Mouse (Mus musculus): ENCODE data around the gene Morc2a. TPM values are rescaled to one million over a fixed set of nuclear protein-coding genes. Genes with fewer than 3 reads are reported as not detected.
A peak's percentile ranks its signal among the peaks of the same experiment; 100 is the strongest.
"Not testable (repeated sequence)": the region's sequence is repeated elsewhere in the genome, so short reads cannot be mapped to it uniquely, and the experiment has no call there.

Gene Morc2a
- polyA plus RNA-seq (2012; rRNA removed), result 15.5 and 16.0 TPM in 2 replicates

DNA sequence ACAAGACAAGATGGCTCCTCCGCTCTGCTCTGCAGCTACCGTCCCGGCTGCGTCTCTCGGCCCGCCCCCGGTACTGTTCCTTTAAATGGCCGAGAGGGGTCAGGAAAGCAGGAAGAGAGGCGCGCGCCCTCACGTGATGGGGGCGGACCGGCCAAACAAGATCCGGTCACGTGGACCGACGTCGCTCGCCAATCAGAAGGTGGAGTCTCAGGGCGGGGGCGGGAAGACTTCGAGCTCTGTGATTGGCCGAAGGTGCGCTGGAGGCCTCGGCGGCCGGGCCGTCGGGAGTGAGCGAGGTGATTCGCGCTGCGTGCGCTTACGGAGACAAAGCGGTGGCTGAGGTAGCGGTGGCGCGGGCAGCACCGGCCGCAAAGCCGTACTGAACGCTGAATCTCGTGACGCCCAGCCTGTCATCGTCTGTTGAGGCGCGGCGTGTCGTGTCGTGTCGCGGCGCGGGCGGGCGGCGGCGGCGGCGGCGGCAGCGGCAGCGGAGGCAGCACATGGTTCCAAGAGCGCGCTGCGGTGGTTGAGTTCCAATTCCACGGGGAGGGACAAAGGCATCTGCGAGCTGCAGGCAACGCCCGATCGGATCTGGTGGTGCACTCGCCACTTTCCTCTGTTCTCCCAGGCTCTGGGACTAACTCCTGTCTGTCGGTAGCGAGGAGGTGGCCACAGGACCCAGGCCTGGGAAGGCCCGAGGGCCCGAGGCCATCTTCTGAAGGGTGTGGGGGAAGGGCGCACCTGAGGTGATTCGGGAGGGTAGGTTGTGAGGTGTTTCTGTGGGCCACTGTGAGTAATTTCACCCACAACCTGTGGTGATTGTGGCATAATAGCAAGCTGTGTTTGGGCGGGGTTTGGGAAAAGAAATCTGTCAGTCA lies at the start of gene Morc2a:
Gene Morc2a (plus strand): TSS at position 228 of the 878 bp plus-strand sequence.
- TF ChIP-seq POLR2A (IDR thresholded peaks at IDR 0.05; ENCODE audit: control insufficient read depth, low read depth, low read length) (peak; percentile 92), CTCF (IDR thresholded peaks at IDR 0.05; ENCODE audit: control insufficient read depth, insufficient read depth, insufficient replicate concordance, low read depth, low read length) (no peak)
- Histone ChIP-seq H3K4me1 (ENCODE audit: control insufficient read depth, insufficient read depth, low read length) (no peaks in the 10 kb centered on the region; the same call in 1 of the 2 replicates), H3K27me3 (ENCODE audit: control insufficient read depth, insufficient read depth, low read length) (no peaks in the 10 kb centered on the region), H3K4me3 (ENCODE audit: control insufficient read depth, low read depth, low read length) (peak within 1 kb of the TSS; percentile 85), H3K36me3 (ENCODE audit: control insufficient read depth, insufficient read depth, low read length) (no peaks in the 10 kb centered on the region), H3K27ac (ENCODE audit: control insufficient read depth, insufficient read depth, low read depth, low read length) (peak within 1 kb of the TSS; percentile 93)

- not testable (repeated sequence) for H3K4me1 ChIP-seq (ENCODE audit: control insufficient read depth, insufficient read depth, low read length); H3K4me3 ChIP-seq (ENCODE audit: control insufficient read depth, low read depth, low read length); H3K36me3 ChIP-seq (ENCODE audit: control insufficient read depth, insufficient read depth, low read length); H3K27me3 ChIP-seq (ENCODE audit: control insufficient read depth, insufficient read depth, low read length); H3K27ac ChIP-seq (ENCODE audit: control insufficient read depth, insufficient read depth, low read depth, low read length)
These were observed 47.0 kb upstream of the Morc2a start for GRCm38 (mm10) chr11:3601966-3602365.

DNA sequence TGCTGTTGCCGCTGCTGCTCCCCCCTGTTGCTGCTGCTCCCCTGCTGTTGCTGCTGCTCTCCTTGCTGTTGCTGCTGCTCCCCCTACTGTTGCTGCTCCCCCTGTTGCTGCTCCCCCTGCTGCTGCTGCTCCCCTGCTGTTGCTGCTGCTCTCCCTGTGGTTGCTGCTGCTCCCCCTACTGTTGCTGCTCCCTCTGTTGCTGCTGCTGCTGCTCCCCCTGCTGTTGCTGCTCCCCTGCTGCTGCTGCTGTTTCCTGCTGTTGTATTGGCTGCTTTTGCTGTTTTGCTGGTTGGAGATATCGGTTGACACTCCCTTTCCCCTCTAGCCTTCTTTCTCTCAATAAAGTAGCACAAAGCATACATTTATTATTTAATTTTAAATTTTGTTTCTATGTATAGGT lies 46.3 kb upstream of the Morc2a start:
- not testable (repeated sequence) for H3K4me1 ChIP-seq (ENCODE audit: control insufficient read depth, insufficient read depth, low read length); H3K27ac ChIP-seq (ENCODE audit: control insufficient read depth, insufficient read depth, low read depth, low read length); H3K4me3 ChIP-seq (ENCODE audit: control insufficient read depth, low read depth, low read length); H3K27me3 ChIP-seq (ENCODE audit: control insufficient read depth, insufficient read depth, low read length); H3K36me3 ChIP-seq (ENCODE audit: control insufficient read depth, insufficient read depth, low read length)
- peak; percentile 34; the same call in 1 of the 2 replicates for TF ChIP-seq CTCF (IDR thresholded peaks at IDR 0.05; ENCODE audit: control insufficient read depth, insufficient read depth, insufficient replicate concordance, low read depth, low read length)

DNA sequence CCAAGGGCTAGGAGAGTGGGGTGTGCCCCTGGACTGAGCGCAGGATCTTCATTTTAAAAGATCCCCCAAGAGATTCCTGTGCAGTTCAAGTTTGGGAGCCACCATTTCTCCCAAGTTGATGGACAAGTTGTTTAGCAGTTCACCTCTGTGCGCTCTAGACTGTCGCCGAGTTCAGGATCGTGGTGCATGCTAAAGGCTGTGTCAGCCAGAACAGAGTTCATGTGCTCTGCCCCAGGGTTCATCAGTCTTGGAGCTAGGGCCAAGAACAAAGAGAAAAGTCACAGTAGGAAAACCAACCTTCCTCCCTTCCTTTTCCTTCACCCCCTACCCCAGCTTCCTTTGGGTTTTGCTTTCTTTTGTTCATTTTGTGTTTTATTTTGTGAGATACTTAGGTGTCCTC lies 42.5 kb upstream of the Morc2a start:
- H3K36me3 ChIP-seq (ENCODE audit: control insufficient read depth, insufficient read depth, low read length), result no peaks in the 10 kb centered on the region
- no peak for TF ChIP-seq CTCF (IDR thresholded peaks at IDR 0.05; ENCODE audit: control insufficient read depth, insufficient read depth, insufficient replicate concordance, low read depth, low read length)
- H3K4me1 ChIP-seq (ENCODE audit: control insufficient read depth, insufficient read depth, low read length), result no peaks in the 10 kb centered on the region
- no peaks in the 10 kb centered on the region for H3K27me3 ChIP-seq (ENCODE audit: control insufficient read depth, insufficient read depth, low read length)
- no peak overlapping the region for H3K27ac ChIP-seq (ENCODE audit: control insufficient read depth, insufficient read depth, low read depth, low read length)
- no peak overlapping the region for H3K4me3 ChIP-seq (ENCODE audit: control insufficient read depth, low read depth, low read length)

- no peaks in the 10 kb centered on the region for H3K36me3 ChIP-seq (ENCODE audit: control insufficient read depth, insufficient read depth, low read length)
These were observed 33.4 kb upstream of the Morc2a start for GRCm38 (mm10) chr11:3615576-3615975.

DNA sequence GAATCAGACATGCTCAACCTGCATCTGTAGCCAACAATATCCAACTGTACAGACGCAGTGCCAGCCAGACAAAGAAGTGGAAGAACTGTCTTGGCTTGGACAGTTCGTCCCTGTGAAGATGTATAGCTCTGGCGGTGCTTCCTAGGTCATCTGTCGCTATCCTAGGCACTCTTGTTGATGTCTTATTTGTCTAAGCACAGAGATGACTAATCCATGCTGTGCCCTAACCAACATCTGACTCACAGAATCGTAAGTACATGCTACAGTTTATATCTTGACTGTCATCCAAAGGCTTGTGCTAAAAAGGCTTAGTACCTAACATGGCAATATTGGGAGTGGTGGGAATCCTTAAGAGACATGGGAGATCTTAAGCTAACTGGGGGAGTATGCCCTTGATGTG lies 26.2 kb upstream of the Morc2a start:
- TF ChIP-seq CTCF (IDR thresholded peaks at IDR 0.05; ENCODE audit: control insufficient read depth, insufficient read depth, insufficient replicate concordance, low read depth, low read length) (no peak), POLR2A (IDR thresholded peaks at IDR 0.05; ENCODE audit: control insufficient read depth, low read depth, low read length) (no peak)
- no peaks in the 10 kb centered on the region for H3K36me3 ChIP-seq (ENCODE audit: control insufficient read depth, insufficient read depth, low read length)
- no peak overlapping the region for H3K4me3 ChIP-seq (ENCODE audit: control insufficient read depth, low read depth, low read length)
- no peaks in the 10 kb centered on the region for H3K4me1 ChIP-seq (ENCODE audit: control insufficient read depth, insufficient read depth, low read length)
- no peak overlapping the region for H3K27ac ChIP-seq (ENCODE audit: control insufficient read depth, insufficient read depth, low read depth, low read length)
- H3K27me3 ChIP-seq (ENCODE audit: control insufficient read depth, insufficient read depth, low read length), result no peaks in the 10 kb centered on the region

More at GRCm38 (mm10) chr11:3615576-3615975, 33.4 kb upstream of the Morc2a start:
- TF ChIP-seq CTCF (IDR thresholded peaks at IDR 0.05; ENCODE audit: control insufficient read depth, insufficient read depth, insufficient replicate concordance, low read depth, low read length), result no peak
- no peak for TF ChIP-seq POLR2A (IDR thresholded peaks at IDR 0.05; ENCODE audit: control insufficient read depth, low read depth, low read length)
- H3K27me3 ChIP-seq (ENCODE audit: control insufficient read depth, insufficient read depth, low read length), result no peaks in the 10 kb centered on the region
- no peaks in the 10 kb centered on the region; the same call in 1 of the 2 replicates for H3K4me1 ChIP-seq (ENCODE audit: control insufficient read depth, insufficient read depth, low read length)
- no peak overlapping the region; the same call in none of the 2 replicates for H3K27ac ChIP-seq (ENCODE audit: control insufficient read depth, insufficient read depth, low read depth, low read length)
- H3K4me3 ChIP-seq (ENCODE audit: control insufficient read depth, low read depth, low read length), result no peak overlapping the region

DNA sequence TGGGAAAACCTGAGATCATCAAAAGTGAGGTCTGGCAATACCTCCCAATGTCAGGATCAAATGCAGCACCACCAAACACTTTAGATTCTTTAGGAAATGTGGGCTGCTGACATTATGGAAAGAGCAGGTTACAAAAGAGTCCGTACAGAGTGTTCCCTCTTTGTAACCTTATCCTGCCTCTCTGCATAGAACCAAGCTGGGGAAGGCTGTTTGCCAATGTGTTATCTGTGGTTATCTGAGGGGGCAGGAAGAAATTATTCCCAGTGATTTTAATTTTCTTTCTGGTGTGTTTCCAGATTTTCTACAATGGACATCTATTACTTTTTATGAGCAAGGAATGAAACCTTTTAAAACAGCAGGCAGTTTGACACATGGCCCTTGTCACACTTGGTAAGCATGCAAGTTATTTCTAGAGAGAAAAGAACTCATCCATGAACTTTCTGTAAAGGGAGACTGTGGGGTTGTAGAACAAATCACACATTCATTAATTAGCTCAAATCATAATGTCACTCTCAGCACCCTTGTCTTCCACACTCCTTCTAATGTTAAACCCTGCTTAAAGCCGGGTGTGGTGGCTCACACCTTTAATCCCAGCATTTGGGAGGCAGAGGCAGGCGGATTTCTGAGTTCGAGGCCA lies 24.5 kb upstream of the Morc2a start:
- no peaks in the 10 kb centered on the region for H3K36me3 ChIP-seq (ENCODE audit: control insufficient read depth, insufficient read depth, low read length)
- no peaks in the 10 kb centered on the region for H3K27me3 ChIP-seq (ENCODE audit: control insufficient read depth, insufficient read depth, low read length)
- H3K4me3 ChIP-seq (ENCODE audit: control insufficient read depth, low read depth, low read length), result no peak overlapping the region
- no peak overlapping the region for H3K27ac ChIP-seq (ENCODE audit: control insufficient read depth, insufficient read depth, low read depth, low read length)
- TF ChIP-seq POLR2A (IDR thresholded peaks at IDR 0.05; ENCODE audit: control insufficient read depth, low read depth, low read length) (no peak), CTCF (IDR thresholded peaks at IDR 0.05; ENCODE audit: control insufficient read depth, insufficient read depth, insufficient replicate concordance, low read depth, low read length) (no peak)
- H3K4me1 ChIP-seq (ENCODE audit: control insufficient read depth, insufficient read depth, low read length), result peaks cover 2% of the 10 kb centered on the region

Measured in testis, adult 2 months (tissue).